Mouse (Mus musculus) midbrain, embryonic 13.5 days (tissue): Measurements from ENCODE around the gene Mtfr1l. TPM values are rescaled to one million over a fixed set of nuclear protein-coding genes. Genes with fewer than 3 reads are reported as not detected.

ENCODE experiments used
- ATAC-seq: fragments of 200-750 bp; cut with Nextera tagmentation; 2 replicates; pipeline ENCODE4 v1.8.0; 2017; ENCODE audit warnings: mild to moderate bottlenecking, moderate TSS enrichment, moderate library complexity
- H3K27ac ChIP-seq: fragments of 300-500 bp; sonication (generic); 2 replicates; pipeline ENCODE4 v1.5.1; 2015; ENCODE audit warnings: inconsistent platforms, mild to moderate bottlenecking, moderate library complexity
- H3K27me3 ChIP-seq: fragments of 300-500 bp; sonication (generic); 2 replicates; pipeline ENCODE4 v1.6.1; 2015; ENCODE audit warnings: mild to moderate bottlenecking, inconsistent platforms
- H3K36me3 ChIP-seq: fragments of 300-500 bp; sonication (generic); 2 replicates; pipeline ENCODE4 v1.6.1; 2015; ENCODE audit warnings: mild to moderate bottlenecking, inconsistent platforms
- H3K4me1 ChIP-seq: fragments of 300-500 bp; sonication (generic); replicated peaks from 2 replicates; pipeline ENCODE4 v1.6.1; 2015; ENCODE audit warnings: inconsistent platforms
- H3K4me2 ChIP-seq: fragments of 300-500 bp; sonication (generic); replicated peaks from 2 replicates; pipeline ENCODE4 v1.6.1; 2015; ENCODE audit warnings: moderate library complexity, mild to moderate bottlenecking, inconsistent platforms
- H3K4me3 ChIP-seq: fragments of 300-500 bp; sonication (generic); replicated peaks from 2 replicates; pipeline ENCODE4 v1.5.1; 2015; ENCODE audit warnings: mild to moderate bottlenecking, inconsistent platforms
- H3K9ac ChIP-seq: fragments of 300-500 bp; sonication (generic); replicated peaks from 2 replicates; pipeline ENCODE4 v1.6.1; 2015; ENCODE audit warnings: mild to moderate bottlenecking, inconsistent platforms
- H3K9me3 ChIP-seq: fragments of 300-500 bp; sonication (generic); 2 replicates; pipeline ENCODE4 v1.6.1; 2016; ENCODE audit warnings: mild to moderate bottlenecking, inconsistent platforms
- WGBS: fragments of 180-500 bp; shearing (Covaris S2); methylation state at CpG from one replicate; pipeline ENCODE4 v1.1.7; 2015; 5-methylcytosine and 5-hydroxymethylcytosine counted together
- polyA plus RNA-seq: library from polyadenylated mRNA; unstranded; fragments of >200 nt; fragmentation: Nextera tagmentation; extraction: Ambion mirVana; gene quantifications from 2 replicates; pipeline ENCODE4 v1.2.1, GENCODE M21; 2015

Mtfr1l gene
- polyA plus RNA-seq, 1 experiment from 2014 or later, result 155 TPM

DNA sequence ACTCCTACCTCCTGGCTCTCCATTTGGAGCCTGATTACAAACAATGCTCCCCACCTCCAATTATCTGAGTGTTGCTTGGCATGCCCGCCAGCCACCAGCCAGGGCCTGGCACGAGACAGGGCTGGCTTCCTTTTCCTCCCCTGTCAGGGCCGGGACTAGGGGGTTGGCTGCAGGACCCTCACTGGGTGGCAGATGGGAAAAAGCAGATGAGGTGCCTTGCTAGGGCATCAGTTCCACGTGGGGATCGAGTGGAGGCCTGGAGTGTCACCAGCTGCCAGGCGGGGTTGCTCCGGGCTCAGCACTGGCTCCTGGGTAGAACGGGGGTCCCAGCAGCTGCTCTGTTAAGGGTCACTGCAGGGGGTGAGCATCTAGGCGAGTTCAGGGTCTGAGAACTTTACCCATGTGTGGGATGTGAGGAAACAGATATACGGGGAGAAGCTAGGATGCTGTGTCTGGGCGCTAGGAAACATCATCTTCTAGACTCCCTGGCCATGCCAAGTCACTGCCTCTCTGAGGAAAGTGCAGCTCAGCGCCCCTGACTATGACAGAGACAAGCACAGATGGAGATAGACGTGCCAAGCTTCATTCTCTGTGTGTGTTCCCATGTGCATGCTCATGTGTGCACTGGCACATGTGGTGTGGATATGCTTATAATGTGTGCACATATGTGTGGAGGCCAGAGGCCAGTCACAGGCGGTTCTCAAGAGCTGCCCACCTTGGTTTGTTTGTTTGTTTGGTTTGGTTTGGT lies 35.7 kb upstream of the Mtfr1l start:
- no peak overlapping the region for H3K4me3 ChIP-seq
- H3K9ac ChIP-seq, result no peak overlapping the region
- H3K27ac ChIP-seq, result peak overlapping the region; percentile 47; the same call in 1 of the 2 replicates

DNA sequence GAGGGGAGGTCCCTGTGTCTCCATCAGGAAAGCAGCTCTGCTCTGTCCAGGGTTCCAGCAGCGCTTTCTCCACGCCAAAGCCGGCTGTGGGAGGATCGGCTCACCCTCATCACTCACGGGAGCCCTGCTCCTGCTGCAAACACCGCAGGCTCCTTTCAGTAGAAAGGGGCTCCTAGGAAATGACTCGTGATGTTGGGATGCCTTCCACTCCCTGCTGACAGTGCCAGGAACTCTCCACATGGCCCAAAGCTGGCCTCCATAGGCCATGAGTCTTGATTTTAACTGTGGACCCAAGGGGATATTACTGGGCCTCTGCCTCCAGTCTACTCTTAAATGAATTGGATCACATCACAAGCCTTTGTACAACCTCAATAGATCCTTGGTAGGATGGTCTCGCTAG lies 34.6 kb upstream of the Mtfr1l start:
- no peak for ATAC-seq
- no peaks in the 10 kb centered on the region for H3K9me3 ChIP-seq
- no peaks in the 10 kb centered on the region for H3K27me3 ChIP-seq
- H3K9ac ChIP-seq, result no peak overlapping the region
- H3K36me3 ChIP-seq, result peaks cover 7% of the 10 kb centered on the region
- no peak overlapping the region for H3K27ac ChIP-seq
- no peak overlapping the region for H3K4me2 ChIP-seq
- H3K4me3 ChIP-seq, result no peak overlapping the region
- H3K4me1 ChIP-seq, result peaks cover 22% of the 10 kb centered on the region
- WGBS, result 84% methylated on average over 8 of the region's 8 CpGs

More for the DNA sequence above, 35.7 kb upstream of the Mtfr1l start:
- peaks cover 29% of the 10 kb centered on the region for H3K4me1 ChIP-seq
- WGBS, result 61% methylated on average over 14 of the region's 14 CpGs
- H3K27me3 ChIP-seq, result no peaks in the 10 kb centered on the region
- ATAC-seq, result no peak
- no peaks in the 10 kb centered on the region for H3K9me3 ChIP-seq
- no peak overlapping the region for H3K4me2 ChIP-seq
- H3K36me3 ChIP-seq, result peaks cover 3% of the 10 kb centered on the region; the same call in 1 of the 2 replicates

DNA sequence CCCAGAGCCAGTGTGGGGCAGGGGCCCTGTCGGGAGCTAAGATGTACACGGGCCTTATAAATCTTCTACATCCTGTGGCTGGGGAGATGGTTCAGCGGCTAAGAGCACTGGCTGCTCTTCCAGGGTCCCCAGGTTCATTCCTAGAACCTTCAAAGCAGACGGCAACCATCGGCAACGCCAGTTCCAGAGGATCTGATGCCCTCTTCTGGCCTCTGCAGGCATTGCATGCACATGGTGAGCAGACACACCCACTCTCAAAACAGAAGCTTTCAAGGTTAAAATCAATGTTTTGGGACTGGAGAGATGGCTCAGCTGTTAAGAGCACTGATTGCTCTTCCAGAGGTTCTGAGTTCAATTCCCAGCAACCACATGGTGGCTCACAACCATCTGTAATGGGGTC lies 34.0 kb upstream of the Mtfr1l start:
- H3K36me3 ChIP-seq, result peaks cover 6% of the 10 kb centered on the region; the same call in 1 of the 2 replicates
- H3K27me3 ChIP-seq, result no peaks in the 10 kb centered on the region
- H3K4me3 ChIP-seq, result no peak overlapping the region
- H3K4me2 ChIP-seq, result no peak overlapping the region
- H3K9ac ChIP-seq, result no peak overlapping the region
- peaks cover 22% of the 10 kb centered on the region for H3K4me1 ChIP-seq
- H3K9me3 ChIP-seq, result no peaks in the 10 kb centered on the region
- 76% methylated on average over 6 of the region's 6 CpGs for WGBS
- H3K27ac ChIP-seq, result no peak overlapping the region
- ATAC-seq, result no peak

DNA sequence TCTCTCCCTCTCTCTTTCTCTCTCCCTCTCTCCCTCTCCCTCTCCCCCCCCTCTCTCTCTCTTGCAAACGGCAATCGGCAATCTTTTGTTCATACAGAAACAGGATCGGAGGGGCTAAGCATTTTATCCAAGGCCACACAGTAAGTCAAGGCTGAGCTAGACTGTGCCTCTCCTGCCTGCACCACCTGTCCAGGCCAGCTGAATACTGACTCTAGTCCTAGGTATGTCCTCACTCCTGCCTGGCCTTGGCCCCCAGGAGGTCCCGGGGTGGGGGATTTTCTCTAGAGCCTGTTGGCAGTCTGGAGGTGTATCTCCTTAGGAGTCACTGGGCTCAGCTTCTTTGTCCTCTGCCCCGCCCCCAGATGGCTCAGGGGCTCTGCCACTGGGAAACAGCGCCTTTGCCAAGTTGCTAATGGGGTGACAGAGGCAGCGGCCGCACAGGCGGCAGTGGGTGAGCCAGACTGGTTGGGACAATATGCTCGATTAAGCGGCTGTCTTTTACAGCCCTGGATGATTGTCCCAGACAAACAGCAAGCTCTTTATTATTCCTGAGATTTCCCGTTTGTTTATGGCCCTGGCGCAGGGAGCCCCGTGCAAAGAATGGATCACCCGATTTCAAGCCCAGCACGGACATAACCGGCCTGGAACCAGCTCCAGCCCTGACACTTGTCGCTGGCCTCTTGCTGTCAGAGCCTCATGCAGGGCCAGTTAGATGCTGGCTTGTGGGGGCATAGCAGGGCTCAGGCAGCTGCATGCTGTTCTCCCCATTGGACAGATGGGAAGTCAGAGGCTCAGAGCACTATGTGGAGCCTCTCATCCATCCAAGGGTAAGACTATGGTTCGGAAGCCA lies 32.4 kb upstream of the Mtfr1l start:
- 18% methylated on average over 19 of the region's 19 CpGs for WGBS
- ATAC-seq, result peak; percentile 73
- H3K4me2 ChIP-seq, result no peak overlapping the region

DNA sequence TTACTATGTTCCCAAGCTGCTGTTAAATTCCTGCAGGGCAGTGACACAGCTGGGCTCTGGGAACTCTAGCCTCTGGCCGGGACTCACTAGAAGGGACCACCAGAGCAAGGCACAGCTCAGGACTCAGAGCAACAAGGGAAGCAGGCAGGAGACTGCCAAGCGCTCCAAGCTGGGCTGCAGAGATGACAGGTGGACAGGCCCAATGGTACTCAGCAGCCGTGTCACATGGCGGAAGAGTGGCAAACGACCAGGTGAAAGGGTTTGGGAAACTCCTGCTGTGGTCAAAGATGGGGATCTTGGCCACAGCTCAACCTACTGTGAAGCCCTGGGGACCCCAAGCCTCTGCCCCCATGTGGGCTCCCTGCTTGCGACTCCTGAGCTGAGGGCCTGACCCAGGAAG lies 28.9 kb upstream of the Mtfr1l start:
- Histone ChIP-seq H3K36me3 (peaks cover 7% of the 10 kb centered on the region; the same call in 1 of the 2 replicates), H3K9me3 (no peaks in the 10 kb centered on the region), H3K9ac (no peak overlapping the region), H3K4me1 (peaks cover 12% of the 10 kb centered on the region), H3K27me3 (no peaks in the 10 kb centered on the region), H3K27ac (no peak overlapping the region), H3K4me3 (no peak overlapping the region), H3K4me2 (no peak overlapping the region)
- WGBS, result 80% methylated on average over 6 of the region's 6 CpGs
- ATAC-seq, result no peak

More for the DNA sequence above, 32.4 kb upstream of the Mtfr1l start:
- H3K27ac ChIP-seq, result peak overlapping the region; percentile 65
- no peak overlapping the region for H3K4me3 ChIP-seq
- no peaks in the 10 kb centered on the region for H3K27me3 ChIP-seq
- no peaks in the 10 kb centered on the region for H3K9me3 ChIP-seq
- peaks cover 7% of the 10 kb centered on the region; the same call in 1 of the 2 replicates for H3K36me3 ChIP-seq
- H3K9ac ChIP-seq, result no peak overlapping the region
- peaks cover 22% of the 10 kb centered on the region for H3K4me1 ChIP-seq

DNA sequence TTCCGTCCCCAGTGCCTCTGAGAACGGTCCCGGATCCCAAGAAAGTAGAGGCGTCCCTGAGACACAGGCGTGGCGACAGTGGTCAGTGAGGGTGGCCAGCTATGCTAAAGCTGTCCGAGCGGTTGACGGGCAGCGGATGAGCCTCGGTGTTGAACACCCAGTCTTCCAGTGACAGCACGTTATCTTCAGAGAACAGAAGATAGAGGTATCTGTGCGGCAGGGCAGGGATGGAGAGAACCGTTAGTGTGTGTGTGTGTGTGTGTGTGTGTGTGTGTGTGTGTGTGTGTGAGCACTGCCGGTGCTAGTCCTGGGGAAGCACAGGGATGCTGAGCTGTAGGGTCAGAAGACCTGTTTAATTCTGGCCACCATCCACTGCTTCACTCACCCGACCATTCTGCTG lies 28.4 kb upstream of the Mtfr1l start:
- H3K4me1 ChIP-seq, result peaks cover 14% of the 10 kb centered on the region
- H3K4me3 ChIP-seq, result no peak overlapping the region
- peaks cover 7% of the 10 kb centered on the region; the same call in 1 of the 2 replicates for H3K36me3 ChIP-seq
- no peaks in the 10 kb centered on the region for H3K9me3 ChIP-seq
- no peak for ATAC-seq
- H3K9ac ChIP-seq, result no peak overlapping the region
- no peak overlapping the region for H3K4me2 ChIP-seq
- H3K27me3 ChIP-seq, result no peaks in the 10 kb centered on the region
- H3K27ac ChIP-seq, result no peak overlapping the region
- WGBS, result 90% methylated on average over 16 of the region's 16 CpGs

DNA sequence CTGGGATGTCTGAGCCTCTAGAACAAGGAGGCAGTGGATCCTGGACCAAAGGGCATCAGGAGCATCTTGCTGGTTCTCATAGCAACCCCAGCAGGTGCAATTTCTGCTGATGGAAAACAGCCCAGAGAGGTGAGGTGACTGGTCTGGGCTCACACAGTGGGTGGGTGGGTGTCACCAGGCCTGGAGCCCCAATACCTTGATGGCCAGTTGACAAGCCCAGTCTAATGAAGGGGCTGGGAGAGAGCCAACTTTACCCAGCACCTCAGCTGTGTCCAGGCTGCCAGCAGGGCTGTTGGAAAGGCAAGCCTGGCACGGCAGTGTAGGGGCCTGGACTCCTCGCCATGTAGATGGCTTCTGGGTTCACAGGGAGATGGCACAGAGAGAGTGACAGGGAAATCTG lies 26.8 kb upstream of the Mtfr1l start:
- Histone ChIP-seq H3K4me2 (no peak overlapping the region), H3K36me3 (peaks cover 7% of the 10 kb centered on the region; the same call in 1 of the 2 replicates), H3K9me3 (no peaks in the 10 kb centered on the region), H3K9ac (no peak overlapping the region), H3K4me1 (peaks cover 13% of the 10 kb centered on the region), H3K27ac (no peak overlapping the region), H3K27me3 (no peaks in the 10 kb centered on the region), H3K4me3 (no peak overlapping the region)
- WGBS, result 93% methylated on average over 2 of the region's 2 CpGs
- ATAC-seq, result no peak

DNA sequence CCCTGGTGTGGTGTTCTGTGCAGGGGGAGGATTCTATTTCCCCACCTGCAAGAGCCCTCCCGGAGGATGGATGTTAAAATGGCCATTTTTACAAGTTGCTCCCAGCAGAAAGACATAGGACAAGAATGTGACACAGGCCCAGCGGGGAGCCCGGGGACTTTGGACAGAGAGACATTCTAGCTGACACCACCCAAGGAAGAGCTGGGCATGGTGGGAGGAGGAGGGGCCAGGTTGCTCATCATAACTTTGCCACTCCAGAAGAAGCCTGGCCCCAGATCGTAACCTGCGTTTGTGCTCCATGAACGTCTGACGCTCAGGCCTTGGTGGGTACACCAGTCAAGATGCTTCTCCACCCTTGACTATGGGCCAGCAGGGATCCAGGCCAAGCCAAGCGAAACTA lies 25.5 kb upstream of the Mtfr1l start:
- H3K4me2 ChIP-seq, result no peak overlapping the region
- no peak overlapping the region for H3K4me3 ChIP-seq
- H3K9me3 ChIP-seq, result no peaks in the 10 kb centered on the region
- no peaks in the 10 kb centered on the region for H3K27me3 ChIP-seq
- H3K9ac ChIP-seq, result 0 out of 2 replicates have a peak overlapping the region, but pooled peaks have one; percentile 11
- H3K36me3 ChIP-seq, result peaks cover 7% of the 10 kb centered on the region; the same call in 1 of the 2 replicates
- 95% methylated on average over 8 of the region's 8 CpGs for WGBS
- peaks cover 13% of the 10 kb centered on the region for H3K4me1 ChIP-seq
- no peak overlapping the region for H3K27ac ChIP-seq
- ATAC-seq, result no peak

DNA sequence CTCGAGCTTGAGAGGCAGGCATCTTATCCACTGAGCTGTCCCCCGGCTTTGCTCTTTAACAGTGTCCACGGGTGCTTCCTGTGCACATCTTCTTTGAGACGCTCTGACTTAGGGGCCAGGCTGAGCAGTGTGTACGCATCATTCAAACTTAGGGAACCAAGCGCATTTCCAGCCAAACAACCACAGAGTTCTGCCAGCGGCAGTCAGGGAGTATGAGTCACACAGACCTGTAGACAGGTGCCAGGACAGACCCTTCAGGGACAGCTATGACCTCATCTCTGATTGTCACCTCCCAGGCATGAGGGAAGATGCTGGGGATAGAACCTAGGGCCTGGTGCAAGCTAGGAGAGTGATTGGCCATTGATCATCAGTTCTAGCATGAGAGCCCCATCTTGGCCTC lies 24.0 kb upstream of the Mtfr1l start:
- 0 out of 2 replicates have a peak, but pooled peaks cover 2% of the 10 kb centered on the region for H3K36me3 ChIP-seq
- H3K9ac ChIP-seq, result no peak overlapping the region
- ATAC-seq, result no peak
- no peak overlapping the region for H3K4me2 ChIP-seq
- H3K9me3 ChIP-seq, result no peaks in the 10 kb centered on the region
- H3K27me3 ChIP-seq, result no peaks in the 10 kb centered on the region
- H3K4me1 ChIP-seq, result peaks cover 13% of the 10 kb centered on the region
- H3K4me3 ChIP-seq, result no peak overlapping the region
- WGBS, result 84% methylated on average over 7 of the region's 7 CpGs
- H3K27ac ChIP-seq, result no peak overlapping the region

DNA sequence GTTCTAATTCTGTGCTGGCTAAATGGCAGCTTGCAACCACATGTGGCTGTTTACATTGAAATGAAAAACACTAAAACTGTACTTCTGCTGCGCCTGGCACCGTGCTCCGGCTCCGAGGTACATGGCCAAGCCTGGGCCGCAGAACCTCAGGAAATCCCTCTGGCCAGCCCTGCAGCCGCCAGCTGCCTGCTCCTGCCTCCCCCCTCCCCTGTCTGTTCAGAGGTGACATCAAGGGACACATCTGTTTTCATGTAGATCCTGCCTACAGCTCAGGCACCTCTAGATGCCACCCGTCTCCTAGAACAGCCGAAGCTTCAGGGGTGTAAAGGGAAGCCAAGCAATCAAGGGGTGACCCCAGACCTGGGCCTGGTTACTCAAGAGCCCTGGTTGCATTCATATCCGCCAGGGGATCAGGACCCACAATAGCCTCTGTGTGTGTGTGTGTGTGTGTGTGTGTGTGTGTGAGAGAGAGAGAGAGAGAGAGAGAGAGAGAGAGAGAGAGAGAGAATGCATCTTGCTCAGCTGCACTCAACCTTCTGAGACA lies 23.5 kb upstream of the Mtfr1l start:
- 0 out of 2 replicates have a peak overlapping the region, but pooled peaks have one; percentile 33 for H3K9ac ChIP-seq
- H3K4me1 ChIP-seq, result peaks cover 13% of the 10 kb centered on the region
- no peaks in the 10 kb centered on the region for H3K9me3 ChIP-seq
- no peak overlapping the region for H3K27ac ChIP-seq
- no peak for ATAC-seq
- no peak overlapping the region for H3K4me3 ChIP-seq
- H3K36me3 ChIP-seq, result 0 out of 2 replicates have a peak, but pooled peaks cover 2% of the 10 kb centered on the region
- 58% methylated on average over 9 of the region's 9 CpGs for WGBS
- no peak overlapping the region for H3K4me2 ChIP-seq
- H3K27me3 ChIP-seq, result no peaks in the 10 kb centered on the region

DNA sequence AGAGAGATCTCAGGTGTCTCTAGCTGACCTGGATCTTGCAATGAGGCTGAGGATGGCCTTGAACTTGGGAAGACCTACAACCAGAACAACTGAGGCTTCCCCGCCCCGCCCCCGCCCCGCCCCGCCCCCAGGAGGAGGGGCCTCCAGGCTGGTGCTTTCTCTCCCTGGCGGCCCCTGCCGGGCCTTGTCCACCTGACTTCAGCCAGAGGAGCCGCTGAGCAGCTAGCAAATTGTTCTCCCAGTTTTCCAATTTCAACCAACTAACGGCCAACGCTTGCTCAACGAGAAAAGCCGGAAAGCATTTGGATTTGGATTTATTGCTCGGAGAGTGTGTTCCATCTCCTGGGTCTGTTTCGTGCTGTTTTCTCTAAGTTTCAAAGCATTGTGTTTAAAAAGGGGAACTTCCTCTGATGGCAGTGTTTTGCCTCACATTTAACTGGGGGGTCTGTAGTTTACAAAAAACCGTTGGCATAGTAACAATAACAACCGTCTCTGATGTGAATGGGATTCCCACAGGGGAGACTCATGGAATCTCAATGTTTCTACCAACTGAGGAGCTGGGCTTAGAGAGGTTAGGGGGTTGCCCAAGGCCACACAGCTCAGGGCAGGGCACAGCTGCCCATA lies 22.6 kb upstream of the Mtfr1l start:
- Histone ChIP-seq H3K9me3 (no peaks in the 10 kb centered on the region), H3K36me3 (no peaks in the 10 kb centered on the region), H3K4me3 (no peak overlapping the region), H3K4me2 (no peak overlapping the region), H3K27me3 (no peaks in the 10 kb centered on the region), H3K9ac (no peak overlapping the region), H3K27ac (no peak overlapping the region), H3K4me1 (peaks cover 13% of the 10 kb centered on the region)
- ATAC-seq, result no peak
- 13% methylated on average over 15 of the region's 16 CpGs for WGBS
